Mouse (Mus musculus) adrenal gland, postnatal 25 days (tissue): ENCODE data around the gene Ftsj3. TPM values are rescaled to one million over a fixed set of nuclear protein-coding genes. Genes with fewer than 3 reads are reported as not detected.
"Not testable (repeated sequence)": the region's sequence is repeated elsewhere in the genome, so short reads cannot be mapped to it uniquely, and the experiment has no call there.

Experiments used
- DNase-seq: peaks from one replicate; pipeline ENCODE4 v3.0.0; 2021; ENCODE audit warnings: mixed read lengths
- total RNA-seq: library from RNA; stranded (reverse); gene quantifications from 2 replicates; pipeline ENCODE4 v1.2.3, GENCODE M21; 2021

Gene Ftsj3
- total RNA-seq, 1 experiment from 2014 or later: 52.5 TPM

GRCm38 (mm10) chr11:106268326-106269059 lies 12.6 kb upstream of the Ftsj3 start:
- peak; percentile 82 for DNase-seq

GRCm38 (mm10) chr11:106267871-106268270 lies 12.0 kb upstream of the Ftsj3 start:
- no peak for DNase-seq

DNA sequence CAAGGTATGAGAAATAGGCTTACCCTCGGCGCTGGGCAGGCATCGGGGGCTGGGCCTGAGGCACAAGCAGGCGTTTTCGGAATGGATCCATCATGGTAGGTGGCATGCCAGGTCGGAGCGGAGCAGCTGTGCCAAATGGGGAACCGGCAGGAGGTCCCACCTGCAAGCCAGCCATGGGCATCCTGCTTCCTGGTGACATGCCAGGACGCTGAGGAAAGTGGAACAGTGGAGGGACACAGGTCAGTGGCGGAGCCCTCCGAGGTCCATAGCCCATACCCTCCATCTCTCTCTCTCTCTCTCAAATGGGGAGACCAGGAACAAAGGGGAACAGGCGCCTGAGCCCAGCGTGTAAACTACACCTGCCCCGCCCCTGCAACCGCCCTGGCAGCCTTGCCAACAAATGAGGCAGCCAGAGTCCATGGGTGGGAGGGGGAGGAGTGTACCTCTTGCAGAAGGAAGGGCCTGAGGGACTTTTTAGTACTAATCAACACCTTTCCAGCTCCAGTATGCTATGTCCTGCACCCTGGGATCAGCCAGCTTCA lies 11.5 kb upstream of the Ftsj3 start:
- peak; percentile 72 for DNase-seq

- no peak for DNase-seq
Observed at GRCm38 (mm10) chr11:106266431-106266830, 10.6 kb upstream of the Ftsj3 start.

DNA sequence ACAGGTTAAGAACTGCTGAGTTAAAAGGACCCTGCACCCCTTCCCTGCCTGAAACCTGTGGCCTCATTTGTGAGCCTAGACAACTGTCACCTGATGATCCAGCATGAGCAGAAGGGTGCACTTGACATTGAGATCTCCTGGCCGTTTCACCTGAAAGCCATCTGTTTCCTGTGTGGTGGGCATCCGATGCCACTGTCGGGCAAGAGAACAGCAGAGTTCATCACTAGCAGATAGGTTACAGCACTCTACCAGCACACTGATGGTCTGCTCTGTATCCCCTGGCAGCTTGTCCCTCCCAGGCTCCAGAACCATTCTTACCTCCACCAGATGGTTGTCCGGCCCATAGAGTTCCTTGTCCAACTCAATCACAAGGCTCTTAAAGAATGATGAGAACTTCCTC lies 9.7 kb upstream of the Ftsj3 start:
- no peak for DNase-seq

DNA sequence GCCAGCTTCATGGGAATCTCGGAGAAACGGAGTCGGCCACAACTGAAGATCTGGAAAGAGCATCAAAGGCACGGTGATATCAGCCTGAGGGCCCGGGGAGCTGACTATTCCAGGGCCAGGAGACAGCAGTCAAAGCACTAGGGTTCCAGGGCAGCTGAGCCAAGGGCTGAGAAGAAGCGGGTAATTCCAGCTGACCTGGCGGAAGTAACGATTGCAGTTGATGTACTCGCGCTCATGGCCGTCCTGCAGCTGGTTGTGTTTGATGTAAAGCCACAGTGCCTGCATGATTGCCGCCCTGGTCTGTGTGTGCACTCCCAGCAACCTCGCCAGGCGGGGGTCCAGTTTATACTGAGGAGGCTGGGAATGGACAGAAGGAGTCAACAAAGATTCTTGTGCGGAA lies 9.1 kb upstream of the Ftsj3 start:
- DNase-seq: no peak

GRCm38 (mm10) chr11:106263963-106264362 lies 8.1 kb upstream of the Ftsj3 start:
- DNase-seq: no peak

DNA sequence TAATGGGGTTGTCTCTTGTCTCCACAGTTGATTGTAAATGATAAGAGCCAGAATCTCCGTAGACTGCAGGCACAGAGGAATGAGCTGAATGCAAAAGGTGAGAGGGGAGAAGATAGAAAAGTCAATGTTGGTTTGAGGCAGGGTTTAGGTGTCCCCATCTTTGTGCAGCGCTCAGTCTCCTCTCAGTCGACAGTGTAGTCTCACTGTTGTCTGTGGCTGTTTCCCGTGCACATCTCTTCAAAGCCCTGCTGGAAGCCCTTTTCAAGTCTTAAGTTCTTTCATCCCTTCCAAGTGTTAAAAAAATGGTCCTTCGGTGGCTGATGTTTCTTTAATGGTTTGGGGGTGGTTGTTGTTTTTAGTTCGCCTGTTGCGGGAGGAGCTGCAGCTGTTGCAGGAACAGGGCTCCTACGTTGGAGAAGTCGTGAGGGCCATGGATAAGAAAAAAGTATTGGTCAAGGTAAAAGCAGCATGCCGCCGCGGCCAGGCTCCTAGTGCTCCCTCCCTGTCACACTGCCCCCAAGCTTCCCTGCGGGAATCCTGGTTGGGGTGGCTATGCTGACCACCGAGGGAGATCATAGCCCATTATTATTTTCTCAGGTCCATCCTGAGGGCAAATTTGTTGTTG lies 5.1 kb upstream of the Ftsj3 start:
- no peak for DNase-seq

- DNase-seq: no peak
Observed at GRCm38 (mm10) chr11:106256775-106257174, 896 bp upstream of the Ftsj3 start.

GRCm38 (mm10) chr11:106255174-106255573 lies 705 bp downstream of the Ftsj3 start:
- no peak for DNase-seq

DNA sequence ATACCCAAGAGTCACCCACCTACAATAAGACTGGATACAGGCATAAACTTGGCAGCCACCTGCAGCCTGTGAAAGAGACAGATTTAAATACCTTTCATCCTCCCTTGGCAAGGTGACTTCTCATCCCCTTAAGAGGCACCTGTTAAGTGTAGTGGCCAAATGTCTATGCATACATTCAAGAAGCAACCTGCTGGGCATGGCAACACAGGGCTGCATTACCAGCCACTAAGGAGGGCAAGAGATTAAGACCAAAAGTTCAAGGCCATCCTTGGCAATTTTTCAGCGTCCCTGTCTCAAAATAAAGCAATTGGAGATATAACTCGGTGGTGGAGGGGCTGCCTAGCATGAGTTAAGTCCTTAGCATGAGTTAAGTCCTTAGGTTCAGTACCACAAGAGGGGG lies 1.1 kb downstream of the Ftsj3 start:
- no peak for DNase-seq

GRCm38 (mm10) chr11:106249326-106249725 lies 6.6 kb downstream of the Ftsj3 start:
- no peak for DNase-seq

- no peak for DNase-seq
Observed at GRCm38 (mm10) chr11:106246834-106247233, 9.0 kb downstream of the Ftsj3 start.

GRCm38 (mm10) chr11:106233978-106234377 lies 21.9 kb downstream of the Ftsj3 start:
- DNase-seq: not testable (repeated sequence)

DNA sequence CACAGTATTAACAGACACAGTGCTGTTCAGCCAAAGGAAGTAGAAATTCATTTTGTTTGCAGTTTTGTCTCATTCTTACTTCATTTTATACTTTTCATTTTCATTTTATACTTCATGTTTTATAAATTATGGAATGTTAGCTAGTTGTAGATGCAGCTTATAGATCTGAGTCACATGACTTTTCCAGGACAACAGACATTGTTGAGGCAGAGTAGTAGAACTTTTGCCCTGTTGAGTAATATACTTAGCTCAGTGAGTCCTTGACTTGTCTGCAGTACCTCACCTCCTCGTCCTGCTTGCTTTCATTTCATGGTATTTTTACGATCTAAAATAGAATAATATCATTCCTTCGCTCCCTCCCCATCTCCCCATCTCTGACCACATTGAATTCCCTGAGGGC lies 35.3 kb downstream of the Ftsj3 start:
- no peak for DNase-seq

DNA sequence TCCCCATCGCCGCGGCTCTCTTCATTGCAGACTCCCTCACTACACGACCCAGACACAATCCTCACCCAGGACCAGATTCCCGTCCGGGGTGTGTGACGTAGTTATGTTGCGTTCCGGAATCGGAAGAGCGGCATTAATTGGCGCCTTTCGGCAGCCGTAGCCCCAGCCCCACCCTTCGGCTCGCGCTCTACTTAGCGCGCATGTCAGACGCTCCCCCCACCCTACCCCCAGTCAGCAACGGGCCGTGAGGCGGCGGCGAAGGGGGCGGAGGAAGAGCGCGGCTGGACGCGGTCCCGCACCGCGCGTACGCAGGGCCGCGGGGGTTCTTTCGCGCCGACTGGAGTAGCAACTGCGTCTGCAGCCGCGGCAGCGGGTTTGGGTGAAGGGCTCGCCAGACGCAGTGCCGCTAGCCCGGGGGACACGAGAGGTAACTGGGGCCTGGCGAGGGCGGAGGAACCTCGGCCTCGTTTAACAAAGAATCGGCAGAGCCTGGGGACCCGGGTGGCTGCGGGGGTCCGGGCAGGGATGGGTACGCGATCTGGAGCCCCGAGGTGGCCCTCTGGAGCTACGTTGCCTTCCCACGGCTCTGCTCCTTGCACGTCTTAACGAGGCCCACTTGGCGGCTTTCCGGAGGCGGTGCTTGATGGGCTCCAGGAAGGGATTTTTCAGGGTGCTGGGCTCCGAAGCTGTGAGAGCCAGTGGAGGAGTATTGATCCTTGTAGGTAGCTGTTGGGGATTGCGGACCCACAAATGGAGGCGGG lies 39.0 kb downstream of the Ftsj3 start, which contains the start of gene Ddx42:
Ddx42 (plus strand) TSS at position 197 of the 761 bp plus-strand sequence.
- peak; percentile 89 for DNase-seq

DNA sequence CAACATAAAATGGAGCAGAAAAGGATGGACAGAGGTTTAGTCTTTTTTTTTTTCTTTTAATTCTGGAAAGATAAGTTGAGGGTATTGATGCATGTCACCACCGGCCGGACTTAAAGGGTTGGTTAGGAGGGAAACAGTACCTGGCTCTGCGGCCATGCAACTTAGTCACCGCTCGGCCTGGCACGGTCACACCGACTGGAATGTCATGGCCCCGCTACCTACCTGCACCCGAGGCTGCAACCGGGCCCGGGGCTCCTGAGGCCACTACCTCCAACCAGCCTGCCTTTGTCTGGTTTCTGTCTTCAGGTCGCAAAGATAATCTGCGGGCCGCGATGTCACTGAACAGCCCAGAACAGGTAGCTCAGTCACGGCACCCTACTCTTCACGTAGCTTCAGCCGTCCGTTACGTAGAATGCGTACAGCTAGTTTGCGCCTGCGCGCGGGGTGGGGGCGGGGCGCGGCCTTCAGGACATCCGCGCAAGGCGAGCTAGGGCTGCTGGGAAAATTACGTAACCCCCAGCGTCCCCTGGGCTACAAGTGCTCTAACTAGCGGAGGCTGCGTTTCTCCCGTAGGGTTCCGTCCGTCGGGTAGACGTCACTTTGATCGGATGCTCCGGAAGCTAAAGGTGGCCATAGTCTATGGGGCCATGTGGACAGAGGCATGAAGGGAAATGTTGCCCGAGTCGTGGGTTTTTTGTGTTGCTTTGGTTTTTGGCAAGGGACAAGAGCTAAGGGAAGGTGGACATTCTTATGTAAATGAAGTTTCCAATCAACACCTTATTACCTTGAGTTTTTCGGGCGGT lies 39.8 kb downstream of the Ftsj3 start, which contains the start of gene Ccdc47:
Ccdc47 (minus strand) TSS at position 418 of the 803 bp plus-strand sequence.
- peak; percentile 90 for DNase-seq

GRCm38 (mm10) chr11:106215450-106215859 lies 40.4 kb downstream of the Ftsj3 start:
- no peak for DNase-seq

GRCm38 (mm10) chr11:106214856-106215255 lies 41.0 kb downstream of the Ftsj3 start:
- no peak for DNase-seq

GRCm38 (mm10) chr11:106212771-106213170 lies 43.1 kb downstream of the Ftsj3 start:
- DNase-seq: no peak

GRCm38 (mm10) chr11:106202123-106202465 lies 53.8 kb downstream of the Ftsj3 start, which contains the start of gene Strada:
Gene Strada (minus strand): TSS chr11:106202168.
- DNase-seq: no peak
